Mouse (Mus musculus): ENCODE measurements around the gene Gm10518. TPM values are rescaled to one million over a fixed set of nuclear protein-coding genes. Genes with fewer than 3 reads are reported as not detected.

The Gm10518 gene
- polyA plus RNA-seq (2012; ENCODE audit: low replicate concordance), result not detected in 2 replicates

GRCm38 (mm10) chr1:179802610-179803512 lies at the start of gene Gm10518:
TSS of gene Gm10518 (plus strand) at chr1:179803376.

DNA sequence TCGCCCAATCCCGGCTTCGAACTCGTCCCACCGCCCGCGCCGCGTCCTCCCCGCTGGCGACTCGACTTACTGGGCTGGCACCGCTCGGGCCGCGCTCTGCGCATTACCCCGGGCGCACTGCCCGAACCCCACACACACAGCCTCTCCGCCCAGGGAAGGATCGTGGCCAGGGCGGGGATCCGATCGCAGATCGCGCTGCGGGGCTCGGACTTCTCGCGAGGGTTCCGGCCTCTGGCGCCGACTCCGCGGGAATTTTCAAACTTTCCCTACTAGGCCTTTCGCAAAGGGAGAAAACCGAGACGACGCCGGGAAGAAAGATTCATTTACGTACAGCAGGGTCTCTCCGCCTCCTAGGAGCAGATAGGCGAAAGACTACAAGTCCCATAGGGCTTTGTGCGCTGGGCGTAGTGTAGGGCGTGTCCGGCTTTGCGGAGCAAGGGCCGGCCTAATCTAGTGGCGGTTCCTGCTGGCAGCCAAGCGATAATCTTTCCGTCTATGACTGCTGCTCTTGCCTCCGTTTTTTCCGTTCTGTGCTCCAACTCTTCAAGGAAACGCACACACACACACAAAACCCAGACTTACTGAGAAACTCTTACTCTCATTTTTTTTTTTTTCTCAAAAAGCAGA lies 450 bp downstream of the Gm10518 start, which contains the start of gene Ahctf1:
Gene Ahctf1, minus strand, starts transcription at position 168 of the 627 bp plus-strand sequence.

Other genes with a start within 250 kb of the Gm10518 start
- gene Sccpdh, start 135.2 kb upstream of the Gm10518 start, polyA plus RNA-seq (2012; ENCODE audit: low replicate concordance), result 0.46 and 0.75 TPM in 2 replicates
- gene Kif28, start 58.1 kb upstream of the Gm10518 start, polyA plus RNA-seq (2012; ENCODE audit: low replicate concordance), result not detected in 2 replicates
- gene Ahctf1, start 304 bp downstream of the Gm10518 start, polyA plus RNA-seq (2012; ENCODE audit: low replicate concordance), result 42.1 and 54.2 TPM in 2 replicates
- 36.1 and 39.4 TPM in 2 replicates for gene Cdc42bpa, start 157.1 kb downstream of the Gm10518 start, polyA plus RNA-seq (2012; ENCODE audit: low replicate concordance)